9 mouse cellular contexts compared by ENCODE assay signal in genomic region chr6:71012436-71012822, GRCm38 (mm10). TPM values are rescaled to one million over a fixed set of nuclear protein-coding genes. Genes with fewer than 3 reads are reported as not detected.
DNase-seq lines count a peak whose midpoint lies in the region; ATAC-seq and TF ChIP-seq lines count a peak whose summit lies in the region.
"Had no signal": no experiment of that assay in that cellular context is flagged by ENCODE, and none has a peak within 500 bp of the region (broad histone marks: within the 10 kb centered on the region; RNA-seq: fewer than 3 reads in every experiment).

No protein-coding gene starts in this region.

- WGBS in lung, postnatal 0 days = 12% methylated on average over 7 of the region's 9 CpGs
- 14% methylated on average over 9 of the region's 9 CpGs for WGBS in forebrain, postnatal 0 days
- WGBS in liver, embryonic 15.5 days (ENCODE audit: insufficient replicate concordance) = 9% methylated on average over 9 of the region's 9 CpGs
- WGBS in stomach, postnatal 0 days = 13% methylated on average over 9 of the region's 9 CpGs

- H3K4me2 ChIP-seq in lung, postnatal 0 days (replicated peaks; ENCODE audit: low read depth, low read length) = peak overlapping the region; percentile 85
- H3K4me2 ChIP-seq in forebrain, postnatal 0 days (ENCODE audit: low read depth) = peak overlapping the region; percentile 85
- peak overlapping the region; percentile 64 for H3K4me2 ChIP-seq in liver, embryonic 15.5 days
- H3K4me2 ChIP-seq in stomach, postnatal 0 days (replicated peaks; ENCODE audit: low read depth) = peak overlapping the region; percentile 84

- peak overlapping the region; percentile 41 for H3K4me3 ChIP-seq in lung, postnatal 0 days (ENCODE audit: low read depth, low read length)
- H3K4me3 ChIP-seq in forebrain, postnatal 0 days (ENCODE audit: low read depth, low read length) = peak overlapping the region; percentile 53
- peak overlapping the region; percentile 36; the same call in 1 of the 2 replicates for H3K4me3 ChIP-seq in liver, embryonic 15.5 days (replicated peaks)
- H3K4me3 ChIP-seq in stomach, postnatal 0 days (ENCODE audit: low read depth, low read length) = peak overlapping the region; percentile 43
- H3K4me3 ChIP-seq: erythroblast, embryonic 14.5 days had no signal

- H3K36me3 ChIP-seq in lung, postnatal 0 days (ENCODE audit: insufficient read depth, low read length) = no peaks in the 10 kb centered on the region
- H3K36me3 ChIP-seq in forebrain, postnatal 0 days (ENCODE audit: insufficient read depth) = no peaks in the 10 kb centered on the region
- no peaks in the 10 kb centered on the region for H3K36me3 ChIP-seq in liver, embryonic 15.5 days (replicated peaks)
- H3K36me3 ChIP-seq in stomach, postnatal 0 days (ENCODE audit: control insufficient read depth, insufficient read depth, low read length) = no peaks in the 10 kb centered on the region

- H3K9me3 ChIP-seq in lung, postnatal 0 days (ENCODE audit: low read length) = no peaks in the 10 kb centered on the region
- no peaks in the 10 kb centered on the region for H3K9me3 ChIP-seq in forebrain, postnatal 0 days (ENCODE audit: low read length)
- no peaks in the 10 kb centered on the region for H3K9me3 ChIP-seq in liver, embryonic 15.5 days (replicated peaks)
- no peaks in the 10 kb centered on the region for H3K9me3 ChIP-seq in stomach, postnatal 0 days (ENCODE audit: control insufficient read depth, low read length)

- ATAC-seq in lung, postnatal 0 days = no peak
- peak; percentile 14; the same call in 1 of the 2 replicates for ATAC-seq in forebrain, postnatal 0 days
- ATAC-seq in liver, embryonic 15.5 days (ENCODE audit: insufficient read depth) = no peak
- peak; percentile 10; the same call in 1 of the 2 replicates for ATAC-seq in stomach, postnatal 0 days (ENCODE audit: low FRiP score, low TSS enrichment)

- DNase-seq in lung, postnatal 0 days (ENCODE audit: low spot score) = peak; percentile 8
- DNase-seq in lung, postnatal 4 days = no peak
- no peak for DNase-seq in forebrain, postnatal 0 days
- DNase-seq in stomach, postnatal 0 days (ENCODE audit: low spot score) = no peak
- no peak for DNase-seq in gastrocnemius, adult 8-10 months (ENCODE audit: low spot score in 2 of 2)
- DNase-seq in cerebellum, postnatal 10 days = no peak

- no peak overlapping the region for H3K9ac ChIP-seq in lung, postnatal 0 days (replicated peaks; ENCODE audit: low read depth)
- H3K9ac ChIP-seq in forebrain, postnatal 0 days = peak overlapping the region; percentile 60
- H3K9ac ChIP-seq in liver, embryonic 15.5 days = no peak overlapping the region
- H3K9ac ChIP-seq in stomach, postnatal 0 days (ENCODE audit: low read length) = peak overlapping the region; percentile 48

- H3K27ac ChIP-seq in lung, postnatal 0 days (ENCODE audit: low read length) = no peak overlapping the region
- no peak overlapping the region for H3K27ac ChIP-seq in forebrain, postnatal 0 days (ENCODE audit: low read depth, low read length)
- no peak overlapping the region for H3K27ac ChIP-seq in liver, embryonic 15.5 days (replicated peaks)
- no peak overlapping the region for H3K27ac ChIP-seq in stomach, postnatal 0 days (replicated peaks)

- H3K27me3 ChIP-seq in lung, postnatal 0 days (replicated peaks; ENCODE audit: insufficient read depth, low read length) = no peaks in the 10 kb centered on the region
- H3K27me3 ChIP-seq in forebrain, postnatal 0 days (ENCODE audit: insufficient read depth, low read length) = no peaks in the 10 kb centered on the region
- H3K27me3 ChIP-seq in liver, embryonic 15.5 days = peaks cover 29% of the 10 kb centered on the region
- H3K27me3 ChIP-seq in stomach, postnatal 0 days (ENCODE audit: control insufficient read depth, insufficient read depth, low read length) = no peaks in the 10 kb centered on the region

- no peak for TF ChIP-seq CTCF in lung, postnatal 0 days (IDR thresholded peaks at IDR 0.05)
- no peak for TF ChIP-seq CTCF in forebrain, postnatal 0 days (IDR thresholded peaks at IDR 0.05; ENCODE audit: low read depth)
- TF ChIP-seq CTCF in stomach, postnatal 0 days (IDR thresholded peaks at IDR 0.05; ENCODE audit: low read depth) = no peak

- no peak for TF ChIP-seq EP300 in lung, postnatal 0 days (IDR thresholded peaks at IDR 0.05)
- no peak for TF ChIP-seq EP300 in stomach, postnatal 0 days (optimal IDR thresholded peaks at IDR 0.05)

- peaks cover 3% of the 10 kb centered on the region; the same call in 1 of the 2 replicates for H3K4me1 ChIP-seq in lung, postnatal 0 days (ENCODE audit: insufficient read depth, low read depth, low read length)
- H3K4me1 ChIP-seq in forebrain, postnatal 0 days (ENCODE audit: insufficient read depth) = no peaks in the 10 kb centered on the region
- H3K4me1 ChIP-seq in liver, embryonic 15.5 days (replicated peaks) = peaks cover 11% of the 10 kb centered on the region
- H3K4me1 ChIP-seq in stomach, postnatal 0 days (replicated peaks; ENCODE audit: control insufficient read depth, insufficient read depth) = no peaks in the 10 kb centered on the region; the same call in 1 of the 2 replicates

RNA-seq across cellular contexts. Expression of gene Foxi3, which starts 56.1 kb away (rescaled TPM):
- polyA plus RNA-seq in lung, postnatal 0 days (2015; fragmentation: Nextera tagmentation; extraction: Ambion mirVana) = not detected in 2 replicates
- not detected in 2 replicates for total RNA-seq in forebrain, postnatal 0 days (2014; rRNA removed)
- not detected in 2 replicates for polyA plus RNA-seq in forebrain, postnatal 0 days (2015; fragmentation: Nextera tagmentation; extraction: Ambion mirVana)
- not detected in 2 replicates for polyA plus RNA-seq in liver, embryonic 15.5 days (2015; fragmentation: Nextera tagmentation; extraction: Ambion mirVana)
- not detected in 2 replicates for polyA plus RNA-seq in stomach, postnatal 0 days (2015; fragmentation: Nextera tagmentation; extraction: Ambion mirVana)
- total RNA-seq in gastrocnemius, adult 8-10 months (2022) = not detected
- total RNA-seq: left cerebral cortex, adult 18-20 months had no signal
- polyA plus RNA-seq: erythroblast, embryonic 14.5 days had no signal

Comparison
In these comparisons a context has a peak if more than half of its experiments do, and no peak if none do; other contexts are left out.
1. ATAC-seq: peak in forebrain, postnatal 0 days (single experiment) and stomach, postnatal 0 days (single experiment); none in lung, postnatal 0 days (single experiment) and liver, embryonic 15.5 days (single experiment).
2. H3K9ac ChIP-seq: peak in forebrain, postnatal 0 days (single experiment) and stomach, postnatal 0 days (single experiment); none in lung, postnatal 0 days (single experiment) and liver, embryonic 15.5 days (single experiment).
3. Peak in every context shown above with its lines, with median percentiles within 50 percentile points of each other: H3K4me2 ChIP-seq and H3K4me3 ChIP-seq.